Mouse (Mus musculus) CH12.LX (cell line): ENCODE data around the gene Cux1. TPM values are rescaled to one million over a fixed set of nuclear protein-coding genes. Genes with fewer than 3 reads are reported as not detected.

Source experiments
- DNase-seq: peaks from one replicate; pipeline ENCODE4 v3.0.0-alpha.2; 2013; ENCODE audit errors: extremely low read depth
- H3K27ac ChIP-seq: 2 replicates; pipeline ENCODE4 v1.5.1; 2012; ENCODE audit warnings: low read depth, mild to moderate bottlenecking, control low read depth, moderate library complexity; ENCODE audit not compliant: insufficient read depth
- H3K27me3 ChIP-seq: replicated peaks from 2 replicates; pipeline ENCODE3; 2012; ENCODE audit warnings: inconsistent platforms
- H3K36me3 ChIP-seq, 2 experiments: replicated peaks in 1 of 2; 2 replicates each; pipeline versions ENCODE3 to v1.6.1; 2012; ENCODE audit warnings: inconsistent platforms in 1 of 2, low read length in 1 of 2, mild to moderate bottlenecking in 1 of 2, mixed read lengths in 1 of 2, moderate library complexity in 1 of 2; ENCODE audit not compliant: control insufficient read depth in 1 of 2, insufficient read depth in 1 of 2
- H3K4me1 ChIP-seq, 2 experiments: 2 replicates each; pipeline ENCODE4 v1.6.1; 2012; ENCODE audit warnings: inconsistent platforms in 1 of 2, moderate library complexity in 1 of 2; ENCODE audit not compliant: insufficient read depth in 2 of 2, control insufficient read depth in 1 of 2
- H3K4me2 ChIP-seq: 2 replicates; pipeline ENCODE4 v1.6.1; 2012; ENCODE audit warnings: low read depth, mild to moderate bottlenecking, control low read depth; ENCODE audit not compliant: poor library complexity, insufficient read depth, severe bottlenecking
- H3K4me3 ChIP-seq, 3 experiments: fragments of 150-350 bp in 1 of 3; sonication (generic) in 1 of 3; replicated peaks in 1 of 3; 2 replicates each; pipeline versions ENCODE3 to v1.5.1; 2011 to 2012; ENCODE audit warnings: low read depth in 2 of 3, low read length in 2 of 3, mild to moderate bottlenecking in 2 of 3, moderate library complexity in 2 of 3, control low read depth in 1 of 3, improper control_type of control experiment in 1 of 3, inconsistent platforms in 1 of 3, mixed read lengths in 1 of 3; ENCODE audit not compliant: poor library complexity in 1 of 3
- H3K79me2 ChIP-seq: replicated peaks from 2 replicates; pipeline ENCODE4 v1.6.1; 2012; ENCODE audit warnings: mild to moderate bottlenecking, moderate library complexity; ENCODE audit not compliant: control insufficient read depth, poor library complexity, insufficient read depth, severe bottlenecking; ENCODE audit errors: extremely low read depth
- H3K9ac ChIP-seq: 2 replicates; pipeline ENCODE4 v1.6.1; 2012; ENCODE audit warnings: low read depth, mild to moderate bottlenecking, control low read depth, moderate library complexity; ENCODE audit not compliant: insufficient read depth
- H3K9me3 ChIP-seq: replicated peaks from 2 replicates; pipeline ENCODE3; 2012; ENCODE audit warnings: low read length, inconsistent platforms, mixed read lengths
- CHD2 ChIP-seq: IDR thresholded peaks from 2 replicates; pipeline ENCODE4 v1.6.1; 2011; ENCODE audit warnings: low read length, improper control_type of control experiment
- EP300 ChIP-seq: IDR thresholded peaks from 2 replicates; pipeline ENCODE4 v1.6.1; 2011; ENCODE audit warnings: low read length, improper control_type of control experiment
- ETS1 ChIP-seq: conservative IDR thresholded peaks from 2 replicates; pipeline ENCODE4 v1.6.1; 2012; ENCODE audit warnings: low read depth, mild to moderate bottlenecking, inconsistent platforms, low read length, improper control_type of control experiment, moderate library complexity
- HCFC1 ChIP-seq: IDR thresholded peaks from 2 replicates; pipeline ENCODE4 v1.6.1; 2012; ENCODE audit warnings: low read depth, mild to moderate bottlenecking, inconsistent platforms, low read length, improper control_type of control experiment
- JUN ChIP-seq: IDR thresholded peaks from 2 replicates; pipeline ENCODE4 v1.6.1; 2011; ENCODE audit warnings: low read depth, mild to moderate bottlenecking, low read length, improper control_type of control experiment, moderate library complexity; ENCODE audit not compliant: insufficient read depth
- KAT2A ChIP-seq: IDR thresholded peaks from 2 replicates; pipeline ENCODE4 v1.6.1; 2012; ENCODE audit warnings: low read length, improper control_type of control experiment, inconsistent platforms; ENCODE audit not compliant: insufficient replicate concordance
- MAX ChIP-seq: IDR thresholded peaks from 2 replicates; pipeline ENCODE4 v1.6.1; 2011; ENCODE audit warnings: low read length, improper control_type of control experiment
- MEF2A ChIP-seq: IDR thresholded peaks from 2 replicates; pipeline ENCODE4 v1.6.1; 2014; ENCODE audit warnings: low read depth, mild to moderate bottlenecking, inconsistent platforms, low read length, improper control_type of control experiment, borderline replicate concordance
- MXI1 ChIP-seq: IDR thresholded peaks from 2 replicates; pipeline ENCODE4 v1.6.1; 2011; ENCODE audit warnings: mild to moderate bottlenecking, low read depth, low read length, improper control_type of control experiment
- MYC ChIP-seq: IDR thresholded peaks from 2 replicates; pipeline ENCODE4 v1.6.1; 2011; ENCODE audit warnings: low read depth, mild to moderate bottlenecking, improper control_type of control experiment, low read length
- NELFE ChIP-seq: IDR thresholded peaks from 2 replicates; pipeline ENCODE4 v1.6.1; 2011; ENCODE audit warnings: low read depth, low read length, improper control_type of control experiment
- PAX5 ChIP-seq: IDR thresholded peaks from 2 replicates; pipeline ENCODE4 v1.6.1; 2012; ENCODE audit warnings: low read length, inconsistent platforms, mixed read lengths
- POLR2AphosphoS2 ChIP-seq: IDR thresholded peaks from 2 replicates; pipeline ENCODE4 v1.6.1; 2011; ENCODE audit warnings: low read depth, low read length, improper control_type of control experiment
- RAD21 ChIP-seq: IDR thresholded peaks from 2 replicates; pipeline ENCODE4 v1.6.1; 2011; ENCODE audit warnings: low read depth, mild to moderate bottlenecking, low read length, improper control_type of control experiment, moderate library complexity
- SMC3 ChIP-seq: IDR thresholded peaks from 2 replicates; pipeline ENCODE4 v1.6.1; 2011; ENCODE audit warnings: low read depth, low read length, improper control_type of control experiment
- TBP ChIP-seq: conservative IDR thresholded peaks from 2 replicates; pipeline ENCODE4 v1.6.1; 2011; ENCODE audit warnings: low read depth, low read length, improper control_type of control experiment
- UBTF ChIP-seq: IDR thresholded peaks from 2 replicates; pipeline ENCODE4 v1.6.1; 2012; ENCODE audit warnings: low read depth, mild to moderate bottlenecking, inconsistent platforms, low read length, improper control_type of control experiment, moderate library complexity
- USF1 ChIP-seq: IDR thresholded peaks from 2 replicates; pipeline ENCODE4 v1.6.1; 2014; ENCODE audit warnings: low read depth, mild to moderate bottlenecking, inconsistent platforms, low read length, improper control_type of control experiment
- USF2 ChIP-seq: conservative IDR thresholded peaks from 2 replicates; pipeline ENCODE4 v1.6.1; 2011; ENCODE audit warnings: low read depth, low read length, improper control_type of control experiment
- ZC3H11A ChIP-seq: IDR thresholded peaks from 2 replicates; pipeline ENCODE4 v1.6.1; 2012; ENCODE audit warnings: low read depth, mild to moderate bottlenecking, inconsistent platforms, low read length, improper control_type of control experiment
- ZMIZ1 ChIP-seq: IDR thresholded peaks from 2 replicates; pipeline ENCODE4 v1.6.1; 2012; ENCODE audit warnings: low read depth, mild to moderate bottlenecking, inconsistent platforms, low read length, improper control_type of control experiment
- dilution Hi-C: fragments of 300-500 bp; cut with MboI; formaldehyde crosslinking; loops from 2 replicates; pipeline ENCODE4 v1.14.3; 2020; ENCODE audit warnings: low sequenced_read_pairs; ENCODE audit not compliant: extremely low pct_unique_long_range_greater_than_20kb, extremely low pct_ligation_motif_present
- in situ Hi-C: fragments of 300-500 bp; cut with MboI; formaldehyde crosslinking; loops from 3 replicates; pipeline ENCODE4 v1.14.3; 2019; ENCODE audit warnings: low sequenced_read_pairs, low pct_ligation_motif_present, low pct_unique_long_range_greater_than_20kb, mixed read lengths
- polyA plus RNA-seq: library from polyadenylated mRNA; unstranded; fragments of >175 nt; gene quantifications from 2 replicates; pipeline ENCODE4 v1.2.1, GENCODE M21; 2012; ENCODE audit warnings: low read depth; ENCODE audit not compliant: insufficient read length
- total RNA-seq, 2 experiments: library from RNA; depleted of rRNA; stranded (reverse); fragments of 300-350 nt in 1 of 2; fragments of >200 nt in 1 of 2; gene quantifications; 2 replicates each; pipeline ENCODE4 v1.2.3; 2012 to 2014

Gene Cux1
- total and polyA plus RNA-seq, 3 experiments, result 12.4 to 21.9 (median 19.6) TPM

DNA sequence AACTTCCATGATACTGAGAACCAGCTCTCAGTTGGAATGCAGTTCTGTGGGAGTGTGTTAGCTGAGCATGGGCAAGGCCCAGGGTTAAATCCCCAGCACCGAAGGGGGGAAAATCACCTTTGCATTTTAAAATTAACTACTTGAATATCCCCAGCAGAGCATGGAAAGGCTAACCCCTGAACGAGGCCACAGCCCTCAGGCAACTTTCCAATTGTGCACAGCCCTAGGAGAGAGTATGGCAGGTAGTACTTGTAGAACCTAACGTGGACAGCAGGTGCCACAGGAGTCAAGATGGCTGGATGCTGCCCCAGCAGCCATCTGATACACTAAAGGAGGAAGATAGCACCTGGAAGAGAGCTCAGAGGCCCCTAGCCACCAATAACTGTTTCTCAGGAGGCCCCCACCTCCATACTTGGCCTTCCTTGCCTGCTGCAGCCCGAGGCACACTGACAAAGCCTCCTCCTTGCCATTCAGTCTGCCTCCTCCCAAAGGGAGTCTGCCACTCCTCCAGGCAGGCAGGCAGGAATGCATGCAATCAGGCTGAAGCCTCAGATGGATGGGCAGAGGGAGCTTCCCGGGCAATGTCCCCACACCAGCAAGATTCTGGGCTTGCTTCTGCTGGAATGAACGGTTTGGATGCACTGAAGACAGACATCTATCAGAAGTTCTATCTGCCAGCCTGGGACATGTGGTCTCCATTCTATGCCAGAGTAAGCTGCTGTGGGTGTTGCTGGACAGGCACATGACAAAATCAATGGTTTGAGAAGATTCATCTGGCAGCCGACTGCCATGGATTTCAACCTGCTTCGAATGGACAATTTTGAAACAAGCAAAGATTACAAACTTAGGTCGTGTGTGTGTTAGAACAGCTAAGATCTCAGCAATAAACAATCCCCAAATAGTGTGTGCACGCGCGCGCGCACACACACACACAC lies 10.7 kb downstream of the Cux1 start:
- Histone ChIP-seq H3K4me3 (no peak overlapping the region), H3K9me3 (no peaks in the 10 kb centered on the region), H3K9ac (no peak overlapping the region), H3K4me1 (peaks cover 15 to 52% of the 10 kb centered on the region in 2 experiments), H3K27ac (no peak overlapping the region), H3K79me2 (peaks cover 26% of the 10 kb centered on the region), H3K27me3 (no peaks in the 10 kb centered on the region), H3K4me2 (no peak overlapping the region), H3K36me3 (peaks cover 0 to 14% of the 10 kb centered on the region in 2 experiments)
- in situ Hi-C loops, result loop anchor here (10.0 kb wide), 1 partner anchor 82 kb away; no protein-coding TSS in a partner anchor
- TF ChIP-seq USF2 (no peak), ZC3H11A (no peak), ETS1 (no peak), RAD21 (no peak), JUN (no peak), PAX5 (no peak), SMC3 (no peak), MAX (no peak), POLR2AphosphoS2 (no peak)
- dilution Hi-C loops, result no loop called here
- no peak for DNase-seq

- in situ Hi-C loops, result loop anchor here (10.0 kb wide), 1 partner anchor 81 kb away; no protein-coding TSS in a partner anchor
- Histone ChIP-seq H3K9ac (no peak overlapping the region), H3K27me3 (no peaks in the 10 kb centered on the region), H3K4me1 (peaks cover 15 to 61% of the 10 kb centered on the region in 2 experiments), H3K4me3 (no peak overlapping the region), H3K79me2 (peaks cover 21% of the 10 kb centered on the region), H3K4me2 (no peak overlapping the region), H3K27ac (no peak overlapping the region), H3K9me3 (no peaks in the 10 kb centered on the region), H3K36me3 (peaks cover 0 to 14% of the 10 kb centered on the region in 2 experiments)
- dilution Hi-C loops, result no loop called here
- peak; percentile 25 for DNase-seq
- TF ChIP-seq MYC, result no peak
- no peak for TF ChIP-seq UBTF
- peak; percentile 80; the same call in 1 of the 2 replicates for TF ChIP-seq MEF2A
- TF ChIP-seq TBP, result no peak
- peak; percentile 20; the same call in 1 of the 2 replicates for TF ChIP-seq EP300
- TF ChIP-seq ZC3H11A, result no peak
- TF ChIP-seq NELFE, result no peak
- TF ChIP-seq ZMIZ1, result no peak
- no peak for TF ChIP-seq CHD2
- TF ChIP-seq KAT2A, result no peak
- no peak for TF ChIP-seq MXI1
- no peak for TF ChIP-seq USF1
- peak; percentile 29; the same call in 1 of the 2 replicates for TF ChIP-seq JUN
- TF ChIP-seq HCFC1, result no peak
- no peak; the same call in 1 of the 2 replicates for TF ChIP-seq ETS1
Measured at GRCm38 (mm10) chr5:136555703-136556102, 11.6 kb downstream of the Cux1 start.
